Mouse (Mus musculus) c-Kit-positive CD71-negative TER-119-negative erythroid progenitor cells, embryonic 14.5 days (primary cell): ENCODE measurements around the gene A730009L09Rik.

Source experiments
- DNase-seq: peaks from one replicate; pipeline ENCODE4 v3.0.0-alpha.2; 2013; ENCODE audit warnings: low read depth

A730009L09Rik gene

DNA sequence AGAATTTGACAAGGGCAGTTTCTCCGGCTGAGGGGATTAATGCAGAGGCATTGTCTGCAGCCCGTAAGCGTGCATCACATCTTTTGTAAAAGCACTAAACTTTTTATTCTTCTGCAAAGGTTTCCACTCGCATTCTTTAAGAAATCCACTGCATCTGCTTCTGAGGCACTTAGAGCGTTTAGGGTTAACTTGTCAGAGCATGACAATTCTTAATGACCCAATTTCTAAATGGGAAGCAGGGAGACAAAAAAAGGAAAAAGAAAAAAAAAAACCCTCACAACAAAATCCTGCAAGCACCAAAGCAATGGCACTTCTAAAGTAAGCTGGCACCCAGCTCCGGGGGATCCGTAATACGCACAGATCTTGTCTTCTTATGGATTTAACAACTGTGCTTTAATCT is at the start of gene A730009L09Rik:
Gene A730009L09Rik (plus strand): TSS at position 301 of the 400 bp plus-strand sequence.
- no peak for DNase-seq

DNA sequence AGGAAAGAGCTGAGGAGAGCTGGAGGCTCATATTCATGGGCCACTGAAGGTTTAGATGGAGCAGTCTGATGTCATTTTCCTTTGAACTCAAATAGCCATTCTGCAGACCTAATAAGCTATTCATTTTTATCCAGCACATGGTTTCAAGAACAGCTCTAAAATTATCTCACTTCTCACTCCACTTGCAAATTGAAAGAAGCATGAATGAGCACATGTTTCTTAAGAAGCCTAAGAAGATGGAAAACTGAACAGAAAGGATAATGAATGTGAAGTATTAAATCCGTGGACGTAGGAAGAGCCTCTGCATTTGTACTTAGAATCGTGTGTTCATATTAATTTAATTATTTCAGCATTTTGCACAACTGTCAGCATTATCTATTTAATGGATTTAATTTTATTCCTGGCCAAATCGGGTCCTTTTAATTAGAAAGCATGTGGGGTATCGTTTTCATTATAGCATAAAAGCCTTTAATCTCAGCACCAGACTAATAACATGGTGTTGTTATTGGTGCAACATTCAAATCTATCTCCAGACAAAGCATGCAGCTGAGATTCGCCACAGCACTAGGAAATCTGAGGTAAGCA is 49.2 kb upstream of the A730009L09Rik start:
- DNase-seq, result no peak

DNA sequence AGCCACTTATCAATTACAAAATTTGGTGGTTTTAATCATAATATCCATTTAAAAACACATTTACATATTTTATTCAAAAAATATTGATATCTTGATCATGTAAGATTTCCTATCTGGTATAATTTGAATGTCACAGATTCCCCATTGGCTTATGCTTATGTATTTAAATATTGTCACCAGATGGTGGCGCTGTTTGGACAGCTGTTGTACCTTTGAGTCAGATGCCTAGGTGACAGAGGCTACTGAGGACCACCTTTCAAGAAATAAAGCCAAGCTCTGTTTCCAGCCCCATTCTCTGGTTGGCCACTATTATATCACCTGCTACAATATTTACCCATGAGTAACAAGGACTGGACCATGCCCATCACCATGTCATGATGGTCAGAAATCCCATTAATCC is 46.0 kb upstream of the A730009L09Rik start:
- peak; percentile 8 for DNase-seq

DNA sequence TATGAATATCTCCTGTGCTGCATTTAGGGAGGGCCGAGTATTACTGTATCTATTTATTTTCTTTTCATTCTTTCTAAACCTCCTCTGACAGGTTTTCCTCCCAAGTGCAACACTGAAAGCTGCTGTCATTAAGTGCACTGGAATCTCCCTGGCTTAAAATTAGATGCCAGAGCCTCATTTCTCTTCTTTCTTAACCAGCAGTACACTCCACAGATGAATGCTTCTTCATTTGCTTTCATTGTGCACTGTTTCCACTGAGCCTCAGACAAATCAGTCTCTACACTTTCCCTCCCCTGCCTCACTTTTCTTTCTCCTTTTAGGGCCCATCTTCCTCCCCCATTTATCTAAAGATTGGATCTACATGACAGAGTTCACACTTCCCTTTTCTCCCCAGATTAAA is 44.9 kb upstream of the A730009L09Rik start:
- DNase-seq, result no peak

DNA sequence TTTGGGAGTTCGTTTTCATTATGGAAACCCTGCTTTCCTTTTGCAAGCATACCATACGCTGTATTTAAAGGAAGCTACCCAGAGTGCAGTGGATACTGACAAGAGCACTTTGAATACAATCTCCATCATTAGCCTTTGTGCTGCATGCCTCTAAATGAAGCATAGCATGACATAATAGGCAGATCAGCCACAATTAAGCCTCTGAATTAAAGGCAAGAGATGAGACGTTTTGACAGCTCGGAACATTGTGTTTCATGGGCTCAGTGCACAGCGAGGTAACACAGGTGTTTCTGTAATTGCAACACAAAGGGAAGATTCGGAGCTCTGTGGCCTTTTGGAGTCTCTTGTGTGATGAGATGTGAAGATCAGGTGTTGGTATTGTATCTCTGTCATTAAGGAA is 41.5 kb upstream of the A730009L09Rik start:
- DNase-seq, result no peak

DNA sequence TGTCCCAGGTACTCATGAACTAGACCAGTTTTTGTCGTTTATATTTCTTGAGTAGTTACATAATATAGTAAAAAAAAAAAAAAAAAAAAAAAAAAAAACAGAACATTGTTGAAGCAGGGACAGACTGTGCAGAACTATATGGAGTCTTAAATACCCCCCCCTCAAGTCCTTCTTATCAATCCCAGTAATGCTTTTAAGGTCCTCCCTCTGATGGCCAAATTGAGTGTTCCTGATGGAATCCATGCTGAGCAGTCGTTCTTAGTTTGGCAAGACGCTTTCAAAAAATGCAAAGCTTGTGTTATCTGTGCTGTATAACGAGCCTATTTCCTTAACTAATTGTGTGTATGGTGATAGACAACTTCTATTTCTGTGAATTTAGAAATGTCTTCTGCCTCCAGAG is 40.2 kb upstream of the A730009L09Rik start:
- DNase-seq, result no peak

DNA sequence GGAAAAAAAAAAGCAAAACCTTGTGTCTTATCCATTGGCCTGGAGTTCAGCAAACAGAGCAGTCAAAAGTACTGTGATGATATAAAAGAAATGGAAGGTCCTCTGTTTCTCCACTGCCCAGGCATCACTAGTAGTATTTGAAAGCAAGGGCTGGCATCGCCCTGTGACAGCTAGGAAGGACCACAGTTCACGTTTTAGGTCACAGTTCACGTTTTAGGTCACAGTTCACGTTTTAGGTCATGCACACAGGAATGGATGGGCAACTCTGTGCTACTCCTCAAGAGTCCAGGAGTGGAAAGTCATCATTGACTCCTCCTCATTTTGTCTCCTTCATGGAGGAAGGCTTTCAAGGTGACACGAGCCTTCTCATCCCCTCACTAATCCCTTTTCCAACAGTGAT is 38.0 kb upstream of the A730009L09Rik start:
- DNase-seq, result no peak

DNA sequence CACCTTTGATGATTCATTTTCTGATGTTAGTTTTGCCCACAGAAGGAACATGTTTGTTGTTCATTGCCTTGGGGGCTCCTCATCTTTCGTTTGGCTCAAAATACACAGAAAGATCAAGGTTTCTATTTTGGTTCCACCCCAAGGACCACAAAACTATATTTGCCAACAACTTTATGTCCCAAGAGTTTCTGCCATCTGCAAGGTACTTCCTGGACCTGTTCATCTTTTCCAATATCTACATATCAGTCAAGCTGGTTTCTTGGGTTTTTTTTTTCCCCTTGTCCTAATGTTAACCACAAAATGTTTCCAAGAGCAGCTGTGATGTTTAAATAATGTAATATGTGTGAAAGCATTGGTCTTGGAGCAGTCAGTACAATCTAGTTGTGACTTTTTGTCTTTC is 37.4 kb upstream of the A730009L09Rik start:
- no peak for DNase-seq

DNA sequence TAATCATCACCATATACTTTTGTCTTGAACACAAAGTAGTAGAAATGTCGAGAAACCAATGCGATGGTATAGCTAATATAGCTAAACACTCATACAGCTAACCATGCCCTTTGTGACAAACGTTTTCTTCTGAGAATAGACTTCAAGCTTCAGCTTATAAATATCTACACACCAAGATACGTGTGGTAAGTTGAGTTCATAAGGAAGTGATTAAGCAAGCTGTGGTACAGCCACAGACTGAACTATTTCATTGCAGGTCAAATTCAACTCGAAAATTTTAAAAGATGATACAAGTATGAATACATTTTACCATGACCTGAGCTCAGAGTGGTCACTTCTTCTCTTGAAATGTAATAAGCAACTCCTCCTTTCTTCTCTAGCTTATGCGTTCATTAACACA is 37.0 kb upstream of the A730009L09Rik start:
- DNase-seq, result no peak

DNA sequence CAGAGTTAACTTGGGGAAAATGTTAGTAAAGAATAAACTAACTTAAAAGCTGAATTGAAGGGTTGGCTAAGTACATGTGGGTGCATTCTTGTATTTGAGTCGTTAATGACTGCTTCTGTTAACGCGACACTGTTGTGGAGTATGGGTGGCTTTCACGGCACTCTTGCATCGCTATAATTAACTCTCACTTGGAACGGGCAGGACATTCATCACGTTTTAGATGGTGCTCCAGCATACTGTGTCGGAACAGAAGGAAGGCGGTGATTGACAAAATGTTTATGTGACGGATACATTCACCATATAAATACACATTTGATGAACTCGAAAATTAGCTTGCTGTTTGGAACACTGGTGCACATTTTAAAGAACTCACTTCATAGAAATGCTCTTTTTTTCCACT is 29.0 kb upstream of the A730009L09Rik start:
- DNase-seq, result no peak

DNA sequence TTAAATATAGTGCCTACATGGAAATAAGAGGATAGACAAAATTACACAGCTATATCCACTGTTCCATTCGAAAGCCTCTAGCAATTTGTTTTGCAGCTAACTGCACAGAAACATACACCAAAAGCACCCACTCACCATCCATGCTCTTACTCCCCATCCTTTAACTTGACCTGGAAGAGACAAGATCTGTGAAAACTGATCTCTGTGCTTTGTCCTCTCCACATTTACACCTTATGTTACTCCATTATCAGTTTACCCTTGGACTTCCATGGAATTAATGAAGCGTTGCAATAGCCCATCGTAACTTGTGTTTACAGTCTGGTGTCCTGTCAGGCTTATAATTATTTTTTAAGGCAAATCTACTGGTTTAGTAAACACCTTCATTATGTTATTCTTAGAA is 20.1 kb upstream of the A730009L09Rik start:
- no peak for DNase-seq

DNA sequence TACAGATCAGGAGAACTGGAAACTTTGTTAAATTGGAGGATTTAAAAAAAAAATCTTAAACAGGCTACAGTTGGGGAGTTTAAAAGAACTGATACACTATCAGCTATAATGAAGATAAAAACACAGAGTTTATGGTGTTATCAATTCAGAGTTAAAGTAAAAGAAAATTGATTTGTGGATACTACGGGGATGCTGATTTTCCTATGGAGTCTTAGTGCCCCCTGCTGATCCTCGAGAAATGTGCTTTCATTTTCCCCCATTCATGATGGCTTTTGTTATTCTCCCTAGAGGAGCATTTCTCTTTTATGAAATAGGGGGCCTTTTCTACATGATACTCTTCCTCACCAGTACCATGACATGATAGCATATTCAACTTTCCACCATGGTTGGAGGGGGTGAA is 19.5 kb upstream of the A730009L09Rik start:
- DNase-seq, result no peak

DNA sequence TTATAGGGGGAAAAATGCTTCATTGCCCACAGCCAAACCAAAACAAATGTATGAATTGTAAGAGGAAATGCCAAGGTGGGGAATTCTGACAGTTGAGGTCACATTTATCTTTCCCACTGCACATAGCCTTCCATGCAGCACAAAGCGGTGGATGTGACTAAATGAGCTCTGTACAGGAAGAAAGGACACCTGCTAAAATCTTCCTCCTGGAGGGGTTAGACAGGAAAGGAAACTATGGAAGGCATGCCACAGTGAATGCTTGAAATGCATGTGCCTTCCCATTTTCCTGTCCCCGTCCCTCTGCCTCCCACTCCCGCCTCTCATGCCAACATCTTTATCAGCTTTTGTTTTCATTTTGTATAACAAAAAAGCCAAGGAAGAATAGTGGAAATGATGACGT is 7.2 kb upstream of the A730009L09Rik start:
- no peak for DNase-seq

DNA sequence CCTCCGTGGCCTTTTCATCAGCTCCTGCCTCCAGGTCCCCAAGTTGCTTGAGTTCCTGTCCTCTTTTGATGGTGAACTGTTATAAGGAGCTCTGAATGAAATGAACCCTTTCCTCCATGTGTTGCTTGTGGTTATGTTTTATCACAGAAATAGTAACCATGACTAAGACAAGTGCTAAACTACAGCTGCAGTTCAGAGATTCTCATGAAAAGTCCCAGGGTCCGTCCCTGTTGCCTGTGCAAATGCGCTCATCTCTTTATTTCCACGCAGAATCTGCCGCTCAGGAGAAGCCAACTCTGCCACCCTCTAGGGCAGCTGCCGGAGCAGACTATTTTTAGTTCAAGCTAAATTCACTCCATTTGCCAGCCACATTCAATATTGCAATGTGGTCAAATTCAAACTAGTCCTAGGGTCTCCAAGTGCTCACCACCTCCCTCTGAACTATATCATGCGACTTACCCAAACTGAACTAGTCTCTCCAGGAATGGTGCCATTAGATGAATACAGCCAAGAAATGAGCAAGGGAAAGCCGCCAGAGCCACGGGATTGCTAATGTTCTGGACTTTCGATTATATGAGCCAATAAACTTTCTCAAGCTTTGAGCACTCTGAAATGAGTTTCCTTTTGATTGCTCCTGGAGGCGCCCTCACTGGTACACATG is 7.2 kb downstream of the A730009L09Rik start:
- no peak for DNase-seq

DNA sequence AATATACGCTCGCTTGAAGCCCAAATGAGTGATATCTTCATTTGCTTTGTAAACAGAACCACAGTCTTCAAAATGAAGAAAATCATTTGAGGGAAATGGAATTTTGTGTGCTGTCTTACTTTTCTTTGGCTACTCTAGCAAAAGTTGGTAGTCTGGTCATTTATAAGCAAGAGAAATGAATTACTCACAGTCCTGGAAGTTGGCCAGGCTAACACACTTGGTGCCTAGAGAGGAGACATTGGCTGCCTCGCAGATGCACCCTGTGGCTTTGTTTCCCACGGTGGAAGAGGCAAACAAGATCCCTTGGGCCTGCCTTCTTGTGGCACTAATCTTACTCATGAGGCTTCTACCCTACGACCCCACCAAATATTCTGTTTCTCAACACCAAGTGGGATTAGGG is 8.1 kb downstream of the A730009L09Rik start:
- no peak for DNase-seq

DNA sequence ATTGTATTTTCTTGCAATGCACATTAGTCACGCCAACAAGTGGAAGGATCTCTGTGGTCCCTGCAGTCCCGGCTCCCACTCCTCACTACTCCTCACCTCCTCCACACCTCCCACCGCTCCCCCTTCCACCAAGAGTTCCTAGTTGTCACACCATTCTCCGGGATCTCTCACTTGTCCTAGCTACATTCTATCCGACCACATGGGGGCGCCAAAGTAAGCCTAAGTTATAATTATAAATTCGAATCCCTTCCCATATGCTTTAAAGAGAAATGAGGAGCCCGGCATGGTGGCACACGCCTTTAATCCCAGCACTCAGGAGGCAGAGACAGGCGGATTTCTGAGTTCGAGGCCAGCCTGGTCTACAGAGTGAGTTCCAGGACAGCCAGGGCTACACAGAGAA is 12.5 kb downstream of the A730009L09Rik start:
- peak; percentile 31 for DNase-seq

DNA sequence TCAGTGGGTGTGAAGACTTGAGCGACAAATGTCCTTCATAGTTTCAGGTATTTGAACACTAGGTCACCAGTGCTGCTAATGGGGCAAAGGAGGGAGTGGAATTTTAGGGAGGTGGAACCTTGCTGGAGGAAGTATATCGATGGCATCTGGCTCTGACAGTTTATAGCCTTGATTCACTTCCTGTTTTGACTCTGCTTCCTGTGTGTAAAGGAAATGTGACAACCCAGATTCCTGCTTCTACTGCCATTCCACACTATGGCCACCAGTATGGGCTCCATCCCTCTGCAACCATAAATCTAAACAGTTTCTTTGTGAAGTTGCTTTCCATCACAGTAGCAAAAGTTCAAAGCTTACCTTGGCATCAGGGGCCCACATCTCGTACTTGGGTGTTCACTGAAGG is 17.9 kb downstream of the A730009L09Rik start:
- no peak for DNase-seq

DNA sequence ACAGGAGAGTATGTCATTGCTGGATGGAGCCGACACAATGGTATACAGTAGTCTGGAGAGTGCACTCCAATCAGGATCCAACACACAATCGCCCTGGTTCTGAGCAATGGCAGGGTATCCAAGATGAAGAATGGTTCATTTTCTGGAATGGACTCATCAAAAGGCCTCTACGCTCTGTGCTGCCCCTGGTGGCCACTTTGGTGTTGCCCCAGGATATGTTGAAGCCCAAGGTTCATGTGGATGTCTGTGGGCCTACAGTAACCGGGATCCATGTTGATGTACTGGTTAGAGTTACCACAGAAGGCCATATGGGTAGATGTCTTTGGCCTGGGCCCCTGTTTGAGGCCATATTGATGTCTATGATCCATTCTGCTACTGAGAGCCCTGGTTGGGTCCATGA is 31.1 kb downstream of the A730009L09Rik start:
- no peak for DNase-seq

DNA sequence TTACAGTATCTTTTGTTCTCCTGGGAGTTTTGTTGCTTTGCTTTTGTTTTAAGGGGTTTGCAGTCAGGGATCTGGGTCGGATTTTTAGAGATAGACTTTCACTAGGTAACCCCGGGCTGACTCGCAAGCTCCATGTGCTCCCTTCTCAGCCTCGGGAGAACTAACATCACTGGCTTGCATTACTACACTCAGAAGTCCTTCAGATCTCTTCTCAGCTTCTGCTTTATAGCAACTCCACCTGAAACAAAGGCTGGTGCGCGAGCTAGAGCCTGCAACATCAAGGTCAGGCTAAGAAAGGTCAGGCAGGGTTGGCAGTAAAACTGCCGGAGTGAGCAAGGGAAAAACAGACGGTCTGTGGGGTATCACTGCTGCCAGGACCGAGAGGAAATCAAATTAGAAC is 34.2 kb downstream of the A730009L09Rik start:
- DNase-seq, result no peak

DNA sequence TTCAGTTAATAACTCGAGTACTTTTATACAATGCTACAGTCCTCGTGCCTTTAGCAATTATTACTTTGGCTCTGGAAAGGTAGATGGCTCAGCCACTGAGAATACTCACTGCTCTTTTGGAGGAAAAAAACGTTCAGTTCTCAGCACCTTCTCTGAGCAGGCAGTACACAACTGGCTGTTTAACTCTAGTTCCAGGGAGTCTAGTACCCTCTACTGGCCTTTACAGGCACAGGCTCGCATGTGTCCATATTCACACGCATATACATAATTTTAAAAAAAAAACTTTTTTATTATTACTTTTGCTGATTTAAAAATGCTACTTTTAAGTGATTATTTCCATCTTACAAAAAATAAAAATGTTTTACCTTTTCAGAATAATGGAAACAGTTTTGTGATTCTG is 35.5 kb downstream of the A730009L09Rik start:
- no peak for DNase-seq

DNA sequence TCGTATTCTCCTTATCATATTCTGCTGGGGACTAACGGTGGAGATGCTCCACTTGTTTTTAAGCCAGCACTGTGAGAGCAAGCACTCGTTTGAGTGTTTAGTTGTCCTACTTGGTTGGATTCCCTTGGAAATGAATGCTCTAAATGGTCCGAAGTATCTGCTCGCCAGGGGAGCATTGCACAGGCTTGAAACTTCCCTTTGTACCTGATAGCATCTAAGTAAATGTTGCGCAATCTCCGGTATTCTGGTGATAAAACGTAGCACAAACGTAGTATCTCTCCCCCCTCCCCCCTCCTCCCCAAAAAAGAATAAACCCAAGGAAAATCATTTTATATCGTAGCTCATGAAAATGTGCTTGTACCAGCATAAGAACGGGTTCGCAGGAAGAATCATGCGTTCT is 39.1 kb downstream of the A730009L09Rik start:
- DNase-seq, result no peak

DNA sequence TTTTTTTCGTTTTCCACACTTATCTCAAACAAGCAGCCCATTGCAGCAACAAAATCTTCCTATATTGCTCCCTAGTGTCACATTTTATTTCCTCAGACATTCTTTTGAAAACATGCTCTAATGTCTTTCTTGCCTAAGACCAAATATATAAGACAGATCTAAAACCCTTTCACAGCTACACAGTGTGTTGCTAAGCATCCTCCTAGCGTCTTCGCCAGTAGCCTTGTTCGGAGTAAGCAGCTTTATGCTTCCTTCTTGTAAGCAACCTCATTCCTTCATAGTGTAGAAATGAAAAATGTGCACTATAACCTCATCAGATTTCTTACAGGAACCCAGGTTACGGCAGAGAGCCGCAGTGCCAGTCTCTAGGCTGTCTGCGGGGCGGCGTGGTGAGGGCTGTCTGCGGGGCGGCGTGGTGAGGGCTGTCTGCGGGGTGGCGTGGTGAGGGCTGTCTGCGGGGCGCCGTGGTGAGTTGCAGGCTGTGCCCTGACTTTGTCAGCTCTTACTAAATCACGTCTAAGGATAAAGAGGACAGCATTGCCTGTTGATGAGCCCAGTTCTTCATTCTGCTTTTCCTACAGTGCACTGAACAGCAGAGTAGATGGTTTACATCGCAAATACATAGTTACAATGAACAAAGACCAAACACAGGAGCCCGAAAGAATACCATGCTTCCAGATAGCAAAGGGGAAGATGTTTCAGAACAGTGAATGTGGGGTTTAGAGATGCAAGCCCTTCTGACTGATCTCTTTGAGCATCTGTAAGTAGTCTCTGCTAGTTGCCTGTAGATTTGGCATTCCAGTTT is 43.4 kb downstream of the A730009L09Rik start:
- DNase-seq, result no peak

DNA sequence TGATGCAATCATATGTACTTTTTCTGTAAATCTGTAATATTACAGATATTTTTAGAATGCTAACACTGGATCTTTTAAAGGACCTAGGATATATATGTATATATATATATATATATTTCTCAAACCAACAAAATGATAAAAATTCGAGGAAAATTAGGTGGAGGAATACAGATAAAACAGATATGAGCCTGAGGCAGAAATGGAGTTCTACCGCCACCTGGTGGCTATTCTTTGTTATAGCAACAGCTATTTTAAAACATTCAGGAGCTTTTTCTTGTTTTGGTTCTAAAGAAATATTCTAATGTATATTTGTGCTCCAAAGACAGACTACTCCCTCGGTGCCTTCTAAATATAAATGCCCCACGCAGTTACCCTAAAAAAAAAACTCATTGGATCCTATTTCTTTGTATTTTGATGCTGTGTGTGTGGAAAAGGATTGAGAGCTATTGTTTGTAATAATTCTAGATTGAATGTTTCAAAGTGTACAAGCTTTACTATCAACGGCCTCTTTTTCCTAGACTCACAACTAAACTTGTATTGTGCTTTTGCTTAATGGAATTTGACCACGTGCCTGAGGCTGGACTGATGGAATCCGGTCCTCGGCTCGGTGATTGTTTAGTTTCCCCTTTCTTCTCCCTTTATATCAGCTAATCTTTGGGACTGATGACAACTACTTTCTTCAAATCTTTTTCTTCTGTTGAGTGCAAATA is 44.8 kb downstream of the A730009L09Rik start:
- peak; percentile 23 for DNase-seq
